Mouse (Mus musculus) limb, embryonic 14.5 days (tissue): ENCODE data around the gene Mab21l1. TPM values are rescaled to one million over a fixed set of nuclear protein-coding genes. Genes with fewer than 3 reads are reported as not detected.

Experiments
- ATAC-seq: fragments of 200-750 bp; cut with Nextera tagmentation; 2 replicates; pipeline ENCODE4 v1.8.0; 2017; ENCODE audit warnings: low read depth, moderate number of reproducible peaks, moderate TSS enrichment; ENCODE audit not compliant: low FRiP score
- DNase-seq: peaks from one replicate; pipeline ENCODE4 v3.0.0-alpha.2; 2015; ENCODE audit warnings: low spot score
- H3K27ac ChIP-seq: fragments of 300-500 bp; sonication (generic); replicated peaks from 2 replicates; pipeline ENCODE4 v1.5.1; 2014; ENCODE audit warnings: low read depth, mild to moderate bottlenecking, low read length, moderate library complexity, mixed read lengths
- H3K27me3 ChIP-seq: fragments of 300-500 bp; sonication (generic); 2 replicates; pipeline ENCODE4 v1.6.1; 2014; ENCODE audit warnings: low read length, mixed read lengths; ENCODE audit not compliant: control insufficient read depth, insufficient read depth
- H3K36me3 ChIP-seq: fragments of 300-500 bp; sonication (generic); 2 replicates; pipeline ENCODE4 v1.6.1; 2014; ENCODE audit warnings: mild to moderate bottlenecking, low read length, moderate library complexity, mixed read lengths; ENCODE audit not compliant: control insufficient read depth, insufficient read depth
- H3K4me1 ChIP-seq: fragments of 300-500 bp; sonication (generic); 2 replicates; pipeline ENCODE4 v1.6.1; 2014; ENCODE audit warnings: antibody characterized with exemption, low read length, mixed read lengths; ENCODE audit not compliant: control insufficient read depth, insufficient read depth
- H3K4me2 ChIP-seq: fragments of 300-500 bp; sonication (generic); replicated peaks from 2 replicates; pipeline ENCODE4 v1.6.1; 2014; ENCODE audit warnings: low read depth, mild to moderate bottlenecking, low read length, moderate library complexity; ENCODE audit not compliant: severe bottlenecking
- H3K4me3 ChIP-seq: fragments of 300-500 bp; sonication (generic); replicated peaks from 2 replicates; pipeline ENCODE4 v1.5.1; 2014; ENCODE audit warnings: low read length
- H3K9ac ChIP-seq: fragments of 300-500 bp; sonication (generic); 2 replicates; pipeline ENCODE4 v1.6.1; 2014; ENCODE audit warnings: mild to moderate bottlenecking, low read depth, low read length, moderate library complexity; ENCODE audit not compliant: severe bottlenecking
- H3K9me3 ChIP-seq: fragments of 300-500 bp; sonication (generic); 2 replicates; pipeline ENCODE4 v1.6.1; 2016; ENCODE audit warnings: low read length; ENCODE audit not compliant: control insufficient read depth
- POLR2A ChIP-seq: fragments of 200-500 bp; IDR thresholded peaks from 2 replicates; pipeline ENCODE4 v1.8.0; 2012; ENCODE audit warnings: inconsistent platforms, mild to moderate bottlenecking, moderate library complexity, borderline replicate concordance; ENCODE audit not compliant: insufficient read depth, insufficient read length; ENCODE audit errors: extremely low read depth
- WGBS: fragments of 180-500 bp; shearing (Covaris S2); extraction: QIAGEN DNeasy Blood & Tissue Kit; methylation state at CpG from one replicate; pipeline ENCODE4 v1.1.7; 2014; 5-methylcytosine and 5-hydroxymethylcytosine counted together
- polyA plus RNA-seq, 2 experiments: library from polyadenylated mRNA; depleted of rRNA in 1 of 2; stranded (reverse) in 1 of 2; unstranded in 1 of 2; fragments of >200 nt; fragmentation: Nextera tagmentation in 1 of 2; extraction: Ambion mirVana in 1 of 2; gene quantifications; 2 replicates each; pipeline versions ENCODE4 v1.2.1 to v1.2.3; 2012 to 2014

The Mab21l1 gene
- polyA plus RNA-seq, 2 experiments: 18.7 to 18.9 TPM

GRCm38 (mm10) chr3:55790609-55791008 is 8.3 kb downstream of the Mab21l1 start:
- Histone ChIP-seq H3K27ac (no peak overlapping the region), H3K4me1 (peaks cover 12% of the 10 kb centered on the region), H3K9me3 (no peaks in the 10 kb centered on the region), H3K4me3 (no peak overlapping the region), H3K36me3 (no peaks in the 10 kb centered on the region), H3K4me2 (no peak overlapping the region), H3K9ac (no peak overlapping the region), H3K27me3 (no peaks in the 10 kb centered on the region)
- DNase-seq: no peak
- no peak for TF ChIP-seq POLR2A
- ATAC-seq: no peak
- 75% methylated on average over 4 of the region's 4 CpGs for WGBS

- no peak for DNase-seq
- Histone ChIP-seq H3K4me1 (peaks cover 12% of the 10 kb centered on the region), H3K27me3 (no peaks in the 10 kb centered on the region), H3K4me2 (no peak overlapping the region), H3K4me3 (no peak overlapping the region), H3K9ac (no peak overlapping the region), H3K36me3 (no peaks in the 10 kb centered on the region), H3K9me3 (no peaks in the 10 kb centered on the region), H3K27ac (no peak overlapping the region)
- no peak for TF ChIP-seq POLR2A
- WGBS: 49% methylated on average over 5 of the region's 5 CpGs
- ATAC-seq: no peak
These were observed 9.9 kb downstream of the Mab21l1 start for GRCm38 (mm10) chr3:55792251-55792650.

GRCm38 (mm10) chr3:55793842-55794575 is 11.7 kb downstream of the Mab21l1 start:
- H3K9ac ChIP-seq: no peak overlapping the region
- H3K4me2 ChIP-seq: no peak overlapping the region
- H3K27me3 ChIP-seq: no peaks in the 10 kb centered on the region
- H3K36me3 ChIP-seq: no peaks in the 10 kb centered on the region
- H3K4me3 ChIP-seq: no peak overlapping the region
- H3K9me3 ChIP-seq: no peaks in the 10 kb centered on the region
- TF ChIP-seq POLR2A: no peak
- H3K4me1 ChIP-seq: peaks cover 17% of the 10 kb centered on the region
- DNase-seq: no peak
- ATAC-seq: no peak
- H3K27ac ChIP-seq: no peak overlapping the region
- 50% methylated on average over 7 of the region's 7 CpGs for WGBS

- H3K4me3 ChIP-seq: no peak overlapping the region
- WGBS: 74% methylated on average over 2 of the region's 2 CpGs
- peaks cover 17% of the 10 kb centered on the region for H3K4me1 ChIP-seq
- no peak for TF ChIP-seq POLR2A
- no peaks in the 10 kb centered on the region for H3K27me3 ChIP-seq
- no peak overlapping the region for H3K9ac ChIP-seq
- DNase-seq (no peak), ATAC-seq (no peak)
- no peaks in the 10 kb centered on the region for H3K9me3 ChIP-seq
- no peak overlapping the region for H3K4me2 ChIP-seq
- no peaks in the 10 kb centered on the region for H3K36me3 ChIP-seq
- no peak overlapping the region for H3K27ac ChIP-seq
These were observed 12.5 kb downstream of the Mab21l1 start for GRCm38 (mm10) chr3:55794768-55795167.

- no peak overlapping the region for H3K27ac ChIP-seq
- H3K27me3 ChIP-seq: no peaks in the 10 kb centered on the region
- peaks cover 11% of the 10 kb centered on the region for H3K4me1 ChIP-seq
- H3K9me3 ChIP-seq: no peaks in the 10 kb centered on the region
- no peak for DNase-seq
- no peak for ATAC-seq
- 16% methylated on average over 5 of the region's 5 CpGs for WGBS
- no peaks in the 10 kb centered on the region for H3K36me3 ChIP-seq
- H3K9ac ChIP-seq: no peak overlapping the region
- no peak overlapping the region for H3K4me3 ChIP-seq
- no peak for TF ChIP-seq POLR2A
- H3K4me2 ChIP-seq: no peak overlapping the region
These were observed 32.8 kb downstream of the Mab21l1 start for GRCm38 (mm10) chr3:55814993-55815625.
